Mouse (Mus musculus) midbrain, embryonic 11.5 days (tissue): ENCODE results near the gene Gm17175. TPM values are rescaled to one million over a fixed set of nuclear protein-coding genes. Genes with fewer than 3 reads are reported as not detected.
"Not testable (repeated sequence)": the region's sequence is repeated elsewhere in the genome, so short reads cannot be mapped to it uniquely, and the experiment has no call there.

Experiments
- ATAC-seq: fragments of 200-750 bp; cut with Nextera tagmentation; 2 replicates; pipeline ENCODE4 v1.8.0; 2017; ENCODE audit warnings: moderate TSS enrichment, moderate library complexity; ENCODE audit not compliant: low FRiP score
- DNase-seq: peaks from one replicate; pipeline ENCODE4 v3.0.0; 2015; ENCODE audit warnings: low spot score; ENCODE audit errors: missing footprints
- H3K27ac ChIP-seq: fragments of 300-500 bp; sonication (generic); 2 replicates; pipeline ENCODE4 v1.5.1; 2014; ENCODE audit warnings: low read depth, low read length
- H3K27me3 ChIP-seq: fragments of 300-500 bp; sonication (generic); 2 replicates; pipeline ENCODE4 v1.6.1; 2014; ENCODE audit warnings: mild to moderate bottlenecking, low read length, moderate library complexity, mixed read lengths; ENCODE audit not compliant: control insufficient read depth, insufficient read depth
- H3K36me3 ChIP-seq: fragments of 300-500 bp; sonication (generic); 2 replicates; pipeline ENCODE4 v1.6.1; 2014; ENCODE audit warnings: mild to moderate bottlenecking, low read length, moderate library complexity, mixed read lengths; ENCODE audit not compliant: control insufficient read depth, insufficient read depth
- H3K4me1 ChIP-seq: fragments of 300-500 bp; sonication (generic); 2 replicates; pipeline ENCODE4 v1.6.1; 2014; ENCODE audit warnings: low read length; ENCODE audit not compliant: control insufficient read depth, insufficient read depth
- H3K4me2 ChIP-seq: fragments of 300-500 bp; sonication (generic); 2 replicates; pipeline ENCODE4 v1.6.1; 2014; ENCODE audit warnings: mild to moderate bottlenecking, moderate library complexity
- H3K4me3 ChIP-seq: fragments of 300-500 bp; sonication (generic); 2 replicates; pipeline ENCODE4 v1.5.1; 2014; ENCODE audit warnings: low read depth, low read length
- H3K9ac ChIP-seq: fragments of 300-500 bp; sonication (generic); 2 replicates; pipeline ENCODE4 v1.6.1; 2014; ENCODE audit warnings: low read length
- H3K9me3 ChIP-seq: fragments of 300-500 bp; sonication (generic); 2 replicates; pipeline ENCODE4 v1.6.1; 2016; ENCODE audit warnings: low read length; ENCODE audit not compliant: control insufficient read depth
- WGBS: fragments of 180-500 bp; shearing (Covaris S2); extraction: QIAGEN DNeasy Blood & Tissue Kit; methylation state at CpG from one replicate; pipeline ENCODE4 v1.1.7; 2014; 5-methylcytosine and 5-hydroxymethylcytosine counted together
- polyA plus RNA-seq: library from polyadenylated mRNA; unstranded; fragments of >200 nt; fragmentation: Nextera tagmentation; extraction: Ambion mirVana; gene quantifications from 2 replicates; pipeline ENCODE4 v1.2.1, GENCODE M21; 2014

Gene Gm17175
- polyA plus RNA-seq: not detected in 2 replicates

- 89% methylated on average over 2 of the region's 2 CpGs for WGBS
- not testable (repeated sequence) for H3K4me1 ChIP-seq, H3K27me3 ChIP-seq, H3K36me3 ChIP-seq, H3K4me3 ChIP-seq, H3K27ac ChIP-seq, H3K9ac ChIP-seq, DNase-seq, H3K9me3 ChIP-seq, H3K4me2 ChIP-seq, ATAC-seq
These were observed at the start of gene Gm17175 for GRCm38 (mm10) chr14:51573963-51574362. Gm17175 (minus strand) TSS chr14:51574063.

- Histone ChIP-seq H3K9me3 (no peaks in the 10 kb centered on the region), H3K27ac (no peak within 1 kb of the TSS), H3K4me1 (no peaks in the 10 kb centered on the region), H3K4me2 (no peak within 1 kb of the TSS), H3K27me3 (no peaks in the 10 kb centered on the region), H3K4me3 (no peak within 1 kb of the TSS), H3K9ac (no peak within 1 kb of the TSS), H3K36me3 (no peaks in the 10 kb centered on the region)
- WGBS: 78% methylated on average over 1 of the region's 1 CpGs
- DNase-seq (no peak), ATAC-seq (no peak)
These were observed 37.3 kb upstream of the Gm17175 start, which contains the start of gene Gm17078 for GRCm38 (mm10) chr14:51611210-51611609. Gm17078 (minus strand) TSS chr14:51611310.

- H3K4me3 ChIP-seq, ATAC-seq, H3K4me1 ChIP-seq, H3K27ac ChIP-seq, DNase-seq, H3K9ac ChIP-seq, H3K9me3 ChIP-seq, H3K27me3 ChIP-seq, H3K36me3 ChIP-seq, H3K4me2 ChIP-seq: not testable (repeated sequence)
- WGBS: 96% methylated on average over 4 of the region's 4 CpGs
These were observed 18.2 kb upstream of the Gm17175 start, which contains the start of gene Gm17174 for GRCm38 (mm10) chr14:51592039-51592438. Gm17174 (minus strand) TSS chr14:51592139.

- H3K27ac ChIP-seq: no peak within 1 kb of the TSS
- H3K4me3 ChIP-seq: no peak within 1 kb of the TSS
- H3K36me3 ChIP-seq: no peaks in the 10 kb centered on the region
- no peaks in the 10 kb centered on the region for H3K4me1 ChIP-seq
- no peak for DNase-seq
- ATAC-seq: no peak
- H3K27me3 ChIP-seq: no peaks in the 10 kb centered on the region
- no peak within 1 kb of the TSS for H3K4me2 ChIP-seq
- no peaks in the 10 kb centered on the region for H3K9me3 ChIP-seq
- no peak within 1 kb of the TSS for H3K9ac ChIP-seq
- 89% methylated on average over 4 of the region's 4 CpGs for WGBS
These were observed 21.4 kb downstream of the Gm17175 start, which contains the start of gene Gm5622 for GRCm38 (mm10) chr14:51552490-51552889. Gm5622 (plus strand) TSS chr14:51552790.

Other genes starting within 250 kb of the Gm17175 start
- not detected in 2 replicates for gene Gm7247, start 212.3 kb downstream of the Gm17175 start, polyA plus RNA-seq
- gene Vmn2r88, start 163.2 kb downstream of the Gm17175 start, polyA plus RNA-seq: not detected in 2 replicates
- gene Vmn2r89, start 122.2 kb downstream of the Gm17175 start, polyA plus RNA-seq: not detected in 2 replicates
- not detected in 2 replicates for gene Gm5622, start 21.3 kb downstream of the Gm17175 start, polyA plus RNA-seq
- not detected in 2 replicates for gene Gm17174, start 18.1 kb upstream of the Gm17175 start, polyA plus RNA-seq
- gene Gm17078, start 37.2 kb upstream of the Gm17175 start, polyA plus RNA-seq: not detected in 2 replicates
- not detected in 2 replicates for gene Gm4181, start 61.6 kb upstream of the Gm17175 start, polyA plus RNA-seq
- not detected in 2 replicates for gene Gm17079, start 121.4 kb upstream of the Gm17175 start, polyA plus RNA-seq
- gene Gm5800, start 143.1 kb upstream of the Gm17175 start, polyA plus RNA-seq: not detected in 2 replicates
- gene Ang4, start 199.5 kb upstream of the Gm17175 start, polyA plus RNA-seq: not detected in 2 replicates
- gene AY358078, start 226.0 kb upstream of the Gm17175 start, polyA plus RNA-seq: not detected in 2 replicates